Mouse (Mus musculus): Measurements from ENCODE around the gene Mau2. TPM values are rescaled to one million over a fixed set of nuclear protein-coding genes. Genes with fewer than 3 reads are reported as not detected.
"Not testable (repeated sequence)": the region's sequence is repeated elsewhere in the genome, so short reads cannot be mapped to it uniquely, and the experiment has no call there.

The Mau2 gene
- polyA plus RNA-seq, 1 experiment from 2014 or later: 52.1 TPM

DNA sequence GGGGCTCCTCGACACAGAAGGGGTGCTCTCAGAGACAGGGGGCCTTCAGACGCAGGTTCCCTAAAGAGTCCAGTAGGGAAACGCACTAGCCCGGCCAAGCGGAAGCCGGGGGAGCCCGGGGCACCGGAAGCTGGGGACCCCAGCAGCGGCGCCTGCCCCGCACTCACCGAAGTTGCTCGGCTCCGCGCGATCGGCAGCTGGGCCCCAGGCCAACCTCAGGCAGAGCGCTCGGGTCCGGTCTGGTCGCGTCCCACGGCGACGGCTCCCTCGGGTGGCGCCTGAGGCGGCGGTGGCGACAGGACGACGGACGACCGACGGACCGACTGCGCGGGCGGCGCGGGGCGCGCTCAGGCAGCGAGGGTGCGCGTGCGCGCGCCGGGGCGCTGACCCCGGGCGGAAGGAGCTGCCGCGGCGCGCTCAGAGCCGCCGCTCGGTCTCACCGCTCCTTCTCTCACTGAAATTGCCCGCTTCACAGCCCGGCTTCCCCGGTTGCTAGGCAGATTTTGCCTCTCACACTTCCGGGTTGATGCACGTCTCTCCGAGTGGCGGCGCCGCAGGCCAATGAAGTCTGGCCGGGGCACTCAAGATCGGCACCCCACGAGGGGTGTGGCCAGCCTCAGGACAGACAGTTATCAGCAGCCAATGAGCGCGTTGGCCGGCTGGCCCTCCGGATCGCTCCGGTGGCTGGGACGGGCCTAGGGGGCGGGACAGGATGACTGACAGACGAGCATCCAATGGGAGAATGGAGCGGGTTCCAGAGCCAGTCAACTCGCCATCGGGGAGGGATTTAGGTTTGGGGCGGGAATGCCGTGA, 46.6 kb downstream of the Mau2 start, which contains the start of gene Gatad2a:
Gatad2a (minus strand) TSS at position 609 of the 813 bp plus-strand sequence.
- Histone ChIP-seq H3K4me3 (ENCODE audit: low read depth, low read length) (peak within 1 kb of the TSS; percentile 93), H3K27ac (ENCODE audit: low read depth, low read length) (peak within 1 kb of the TSS; percentile 85), H3K4me2 (replicated peaks; ENCODE audit: low read depth, low read length) (peak within 1 kb of the TSS; percentile 93), H3K27me3 (ENCODE audit: control insufficient read depth, insufficient read depth, low read length) (no peaks in the 10 kb centered on the region), H3K36me3 (ENCODE audit: control insufficient read depth, insufficient read depth, low read length) (no peaks in the 10 kb centered on the region), H3K4me1 (replicated peaks; ENCODE audit: control insufficient read depth, insufficient read depth, low read length) (no peaks in the 10 kb centered on the region), H3K9ac (ENCODE audit: low read depth, low read length) (peak within 1 kb of the TSS; percentile 79), H3K9me3 (ENCODE audit: control insufficient read depth, low read length) (no peaks in the 10 kb centered on the region)
- peak; percentile 99 for DNase-seq (ENCODE audit: low spot score)
- ATAC-seq (ENCODE audit: low FRiP score): peak; percentile 100
- 0% methylated on average over 65 of the region's 87 CpGs for WGBS

DNA sequence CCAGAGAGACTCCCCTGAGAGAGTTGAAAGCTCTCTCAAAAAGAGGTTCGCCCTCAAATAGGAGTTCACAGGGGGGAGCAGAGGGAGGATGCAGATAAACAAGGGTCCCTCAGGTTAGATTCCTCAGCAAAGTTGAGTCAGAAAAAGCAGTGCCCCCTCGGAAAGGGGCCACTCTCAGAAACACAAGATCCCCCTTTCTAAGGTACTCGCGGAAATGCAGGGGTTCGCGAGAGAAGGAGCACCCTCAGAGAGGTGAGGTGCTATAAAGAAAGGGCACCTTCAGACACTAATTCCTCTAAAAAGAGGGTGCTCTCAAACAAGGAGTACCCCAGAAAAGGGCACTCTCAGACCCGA, 47.1 kb downstream of the Mau2 start:
- H3K27me3 ChIP-seq (ENCODE audit: control insufficient read depth, insufficient read depth, low read length): no peaks in the 10 kb centered on the region
- DNase-seq (ENCODE audit: low spot score) (no peak), ATAC-seq (ENCODE audit: low FRiP score) (no peak)
- H3K4me2 ChIP-seq (replicated peaks; ENCODE audit: low read depth, low read length): peak overlapping the region; percentile 78
- H3K27ac ChIP-seq (ENCODE audit: low read depth, low read length): peak overlapping the region; percentile 85
- H3K4me1 ChIP-seq (replicated peaks; ENCODE audit: control insufficient read depth, insufficient read depth, low read length): no peaks in the 10 kb centered on the region
- peak overlapping the region; percentile 79 for H3K9ac ChIP-seq (ENCODE audit: low read depth, low read length)
- no peaks in the 10 kb centered on the region for H3K36me3 ChIP-seq (ENCODE audit: control insufficient read depth, insufficient read depth, low read length)
- no peaks in the 10 kb centered on the region for H3K9me3 ChIP-seq (ENCODE audit: control insufficient read depth, low read length)
- peak overlapping the region; percentile 93 for H3K4me3 ChIP-seq (ENCODE audit: low read depth, low read length)
- WGBS: 0% methylated on average over 7 of the region's 7 CpGs

DNA sequence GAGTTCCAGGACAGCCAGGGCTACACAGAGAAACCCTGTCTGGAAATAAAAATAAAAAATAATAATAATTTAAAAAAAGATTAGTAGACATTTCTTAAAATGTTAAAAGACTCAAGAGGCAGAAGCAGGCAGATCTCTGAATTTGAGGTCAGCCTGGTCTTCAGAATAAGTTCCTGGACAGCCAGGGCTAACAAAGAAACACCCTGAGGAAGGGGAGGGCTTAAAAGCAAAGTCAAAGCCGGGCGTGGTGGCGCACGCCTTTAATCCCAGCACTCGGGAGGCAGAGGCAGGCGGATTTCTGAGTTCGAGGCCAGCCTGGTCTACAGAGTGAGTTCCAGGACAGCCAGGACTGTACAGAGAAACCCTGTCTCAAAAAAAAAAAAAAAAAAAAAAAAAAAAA, 53.6 kb downstream of the Mau2 start:
- DNase-seq (ENCODE audit: low spot score); H3K9ac ChIP-seq (ENCODE audit: low read depth, low read length); H3K4me3 ChIP-seq (ENCODE audit: low read depth, low read length); H3K9me3 ChIP-seq (ENCODE audit: control insufficient read depth, low read length); H3K36me3 ChIP-seq (ENCODE audit: control insufficient read depth, insufficient read depth, low read length); ATAC-seq (ENCODE audit: low FRiP score); H3K4me2 ChIP-seq (replicated peaks; ENCODE audit: low read depth, low read length); H3K4me1 ChIP-seq (replicated peaks; ENCODE audit: control insufficient read depth, insufficient read depth, low read length); H3K27me3 ChIP-seq (ENCODE audit: control insufficient read depth, insufficient read depth, low read length); H3K27ac ChIP-seq (ENCODE audit: low read depth, low read length): not testable (repeated sequence)
- 98% methylated on average over 6 of the region's 7 CpGs for WGBS

DNA sequence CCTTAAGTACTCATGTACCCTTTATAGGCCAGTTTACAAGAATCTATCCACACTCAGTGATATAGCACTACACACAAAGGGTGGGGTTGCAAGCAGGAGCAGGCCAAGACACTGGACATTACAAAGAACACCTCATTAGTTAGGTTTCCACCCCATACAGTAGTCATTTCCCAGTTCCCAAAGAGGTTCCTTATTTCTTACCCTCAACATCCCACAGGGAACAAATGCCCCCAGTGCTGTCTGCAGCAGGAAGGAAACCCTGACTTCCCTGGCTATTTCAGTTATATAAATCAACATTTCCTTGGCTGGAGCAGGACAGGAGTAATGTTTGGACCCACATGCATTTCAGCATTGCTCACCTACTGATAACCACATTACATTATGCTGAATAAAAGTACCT, 54.8 kb downstream of the Mau2 start:
- H3K27ac ChIP-seq (ENCODE audit: low read depth, low read length): no peak overlapping the region
- no peaks in the 10 kb centered on the region for H3K27me3 ChIP-seq (ENCODE audit: control insufficient read depth, insufficient read depth, low read length)
- no peak overlapping the region for H3K4me3 ChIP-seq (ENCODE audit: low read depth, low read length)
- no peak overlapping the region for H3K4me2 ChIP-seq (replicated peaks; ENCODE audit: low read depth, low read length)
- H3K4me1 ChIP-seq (replicated peaks; ENCODE audit: control insufficient read depth, insufficient read depth, low read length): no peaks in the 10 kb centered on the region
- no peaks in the 10 kb centered on the region for H3K9me3 ChIP-seq (ENCODE audit: control insufficient read depth, low read length)
- ATAC-seq (ENCODE audit: low FRiP score) (no peak), DNase-seq (ENCODE audit: low spot score) (no peak)
- H3K9ac ChIP-seq (ENCODE audit: low read depth, low read length): no peak overlapping the region
- H3K36me3 ChIP-seq (ENCODE audit: control insufficient read depth, insufficient read depth, low read length): no peaks in the 10 kb centered on the region

DNA sequence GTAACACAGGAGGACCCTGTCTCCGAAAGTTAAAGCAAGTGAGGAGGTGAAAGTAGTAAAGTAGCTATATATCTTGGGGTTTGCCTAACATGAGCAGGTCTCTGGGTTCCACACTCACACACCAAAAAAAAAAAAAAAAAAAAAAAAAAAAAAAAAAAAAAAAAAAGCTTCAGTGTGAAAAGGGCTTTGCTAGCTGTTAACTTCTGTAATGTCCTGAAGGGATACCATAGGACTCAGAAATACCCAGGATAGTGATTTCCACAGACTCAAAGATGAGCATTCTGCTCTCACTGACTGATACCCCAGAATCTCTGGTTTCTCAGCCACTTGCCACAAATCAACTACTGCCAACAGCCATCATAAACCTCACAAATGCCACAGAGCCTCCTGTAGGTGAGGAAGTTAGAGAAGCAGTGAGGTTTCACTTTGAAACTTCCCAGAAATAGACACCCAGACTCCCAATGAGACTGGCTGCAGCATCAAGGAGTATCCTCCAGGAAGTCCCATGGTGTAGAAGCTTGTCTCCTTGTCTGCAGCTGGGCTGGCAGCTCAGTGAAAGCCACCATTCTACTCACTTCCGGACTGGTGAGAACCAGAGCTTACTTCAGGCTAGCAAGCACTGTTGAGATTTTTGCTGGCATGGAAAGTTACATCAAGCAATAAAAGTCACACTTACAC, 57.5 kb downstream of the Mau2 start:
- Histone ChIP-seq H3K9ac (ENCODE audit: low read depth, low read length) (no peak overlapping the region), H3K4me2 (replicated peaks; ENCODE audit: low read depth, low read length) (no peak overlapping the region)

DNA sequence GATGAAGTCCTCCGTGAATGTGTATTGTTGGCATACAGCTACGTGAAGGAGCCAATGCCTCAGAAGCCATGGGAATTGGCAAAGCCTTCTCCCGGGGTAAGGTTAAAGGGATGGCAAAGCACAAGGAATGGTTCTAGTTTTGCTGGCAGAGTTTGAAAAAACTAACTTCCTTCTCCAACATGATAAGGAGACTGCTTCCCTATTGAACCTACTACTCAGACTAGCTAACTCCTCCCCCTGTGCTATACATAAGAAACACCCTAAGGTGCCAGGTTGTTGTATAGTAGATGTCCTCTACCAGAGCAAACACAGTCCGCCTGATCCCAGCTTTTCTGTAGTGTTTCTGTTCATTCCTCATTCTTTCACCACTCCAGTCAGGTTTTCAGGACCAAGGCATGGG, 64.1 kb downstream of the Mau2 start:
- H3K4me1 ChIP-seq (replicated peaks; ENCODE audit: control insufficient read depth, insufficient read depth, low read length): no peaks in the 10 kb centered on the region; the same call in 1 of the 2 replicates
- ATAC-seq (ENCODE audit: low FRiP score) (no peak), DNase-seq (ENCODE audit: low spot score) (no peak)
- H3K27me3 ChIP-seq (ENCODE audit: control insufficient read depth, insufficient read depth, low read length): no peaks in the 10 kb centered on the region
- 89% methylated on average over 4 of the region's 4 CpGs for WGBS
- no peak overlapping the region for H3K27ac ChIP-seq (ENCODE audit: low read depth, low read length)
- H3K4me2 ChIP-seq (replicated peaks; ENCODE audit: low read depth, low read length): no peak overlapping the region
- H3K36me3 ChIP-seq (ENCODE audit: control insufficient read depth, insufficient read depth, low read length): no peaks in the 10 kb centered on the region
- no peaks in the 10 kb centered on the region for H3K9me3 ChIP-seq (ENCODE audit: control insufficient read depth, low read length)
- H3K4me3 ChIP-seq (ENCODE audit: low read depth, low read length): no peak overlapping the region
- H3K9ac ChIP-seq (ENCODE audit: low read depth, low read length): no peak overlapping the region

More for the DNA sequence above, 57.5 kb downstream of the Mau2 start:
- no peak for DNase-seq (ENCODE audit: low spot score)
- Histone ChIP-seq H3K4me3 (ENCODE audit: low read depth, low read length) (no peak overlapping the region), H3K27me3 (ENCODE audit: control insufficient read depth, insufficient read depth, low read length) (no peaks in the 10 kb centered on the region), H3K27ac (ENCODE audit: low read depth, low read length) (no peak overlapping the region), H3K36me3 (ENCODE audit: control insufficient read depth, insufficient read depth, low read length) (no peaks in the 10 kb centered on the region), H3K9me3 (ENCODE audit: control insufficient read depth, low read length) (no peaks in the 10 kb centered on the region), H3K4me1 (replicated peaks; ENCODE audit: control insufficient read depth, insufficient read depth, low read length) (no peaks in the 10 kb centered on the region)
- WGBS: 88% methylated on average over 2 of the region's 2 CpGs
- no peak for ATAC-seq (ENCODE audit: low FRiP score)

DNA sequence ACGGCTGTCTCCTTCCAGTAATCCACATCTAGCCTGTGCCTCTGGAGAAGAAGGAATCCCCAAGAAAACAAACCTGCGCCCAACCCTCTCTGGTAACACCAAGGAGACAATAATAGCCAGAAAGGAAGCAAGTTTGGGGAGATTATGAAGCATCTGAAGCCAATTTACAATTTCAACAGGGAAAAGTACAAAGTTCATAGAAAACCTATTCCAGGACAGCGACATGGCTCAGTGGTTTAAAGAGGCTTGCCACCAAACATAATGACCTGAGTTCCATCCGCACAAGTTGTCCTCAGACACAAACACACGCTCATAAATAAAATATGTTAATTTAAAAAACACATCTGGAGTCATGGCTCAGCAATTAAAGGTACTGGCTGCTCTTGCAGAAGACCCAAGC, 67.7 kb downstream of the Mau2 start:
- 35% methylated on average over 5 of the region's 5 CpGs for WGBS
- no peaks in the 10 kb centered on the region for H3K36me3 ChIP-seq (ENCODE audit: control insufficient read depth, insufficient read depth, low read length)
- peak overlapping the region; percentile 88; the same call in 1 of the 2 replicates for H3K9ac ChIP-seq (ENCODE audit: low read depth, low read length)
- peak overlapping the region; percentile 96 for H3K4me3 ChIP-seq (ENCODE audit: low read depth, low read length)
- peak overlapping the region; percentile 60 for H3K4me2 ChIP-seq (replicated peaks; ENCODE audit: low read depth, low read length)
- ATAC-seq (ENCODE audit: low FRiP score) (no peak), DNase-seq (ENCODE audit: low spot score) (no peak)
- no peaks in the 10 kb centered on the region for H3K9me3 ChIP-seq (ENCODE audit: control insufficient read depth, low read length)
- H3K4me1 ChIP-seq (replicated peaks; ENCODE audit: control insufficient read depth, insufficient read depth, low read length): peaks cover 16% of the 10 kb centered on the region
- no peaks in the 10 kb centered on the region for H3K27me3 ChIP-seq (ENCODE audit: control insufficient read depth, insufficient read depth, low read length)
- H3K27ac ChIP-seq (ENCODE audit: low read depth, low read length): peak overlapping the region; percentile 0; the same call in 1 of the 2 replicates

DNA sequence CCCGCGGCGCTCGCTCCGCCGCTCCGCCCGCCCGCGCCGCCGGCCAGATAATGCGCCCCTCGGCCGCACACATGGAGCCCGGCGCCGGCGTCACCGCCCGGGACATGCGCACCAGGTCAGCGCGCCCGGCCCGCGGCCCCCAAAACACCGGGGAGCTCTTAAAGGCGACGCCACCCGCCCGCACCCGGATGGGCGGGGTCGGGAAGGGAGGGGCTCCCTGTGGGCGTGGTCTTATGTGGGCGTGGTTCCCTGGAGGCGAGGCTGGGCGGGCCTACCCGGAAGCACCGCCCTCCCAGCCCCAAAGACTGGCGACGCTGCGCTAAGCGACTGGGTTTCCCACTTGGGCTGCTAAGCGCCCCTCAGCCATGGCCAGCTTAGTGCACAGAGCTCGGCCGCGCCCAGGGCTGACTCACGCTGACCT, 68.3 kb downstream of the Mau2 start:
- Histone ChIP-seq H3K36me3 (ENCODE audit: control insufficient read depth, insufficient read depth, low read length) (no peaks in the 10 kb centered on the region), H3K4me3 (ENCODE audit: low read depth, low read length) (peak overlapping the region; percentile 96), H3K4me2 (replicated peaks; ENCODE audit: low read depth, low read length) (peak overlapping the region; percentile 60), H3K27ac (ENCODE audit: low read depth, low read length) (peak overlapping the region; percentile 83), H3K9ac (ENCODE audit: low read depth, low read length) (peak overlapping the region; percentile 88), H3K4me1 (replicated peaks; ENCODE audit: control insufficient read depth, insufficient read depth, low read length) (peaks cover 16% of the 10 kb centered on the region), H3K27me3 (ENCODE audit: control insufficient read depth, insufficient read depth, low read length) (no peaks in the 10 kb centered on the region), H3K9me3 (ENCODE audit: control insufficient read depth, low read length) (no peaks in the 10 kb centered on the region)
- peak; percentile 97 for DNase-seq (ENCODE audit: low spot score)
- peak; percentile 95 for ATAC-seq (ENCODE audit: low FRiP score)
- WGBS: under 1% methylated on average over 34 of the region's 50 CpGs

All from hindbrain, embryonic 11.5 days (tissue).